Mouse (Mus musculus) MEL (cell line): Measurements from ENCODE around the gene Kcnd3.

ENCODE experiments used
- CTCF ChIP-seq, 3 experiments: IDR thresholded peaks in 2 of 3; conservative IDR thresholded peaks in 1 of 3; 2 replicates each; pipeline ENCODE4 v1.5.1; 2011 to 2012; ENCODE audit warnings: low read length in 3 of 3, low read depth in 2 of 3, mild to moderate bottlenecking in 2 of 3, improper control_type of control experiment in 1 of 3, inconsistent platforms in 1 of 3, mixed read lengths in 1 of 3, moderate library complexity in 1 of 3; ENCODE audit not compliant: control insufficient read depth in 1 of 3, insufficient read depth in 1 of 3, poor library complexity in 1 of 3, severe bottlenecking in 1 of 3
- GABPA ChIP-seq: IDR thresholded peaks from 2 replicates; pipeline ENCODE4 v1.6.1; 2012; ENCODE audit warnings: low read depth, mild to moderate bottlenecking, inconsistent platforms, low read length, improper control_type of control experiment, moderate library complexity
- MAX ChIP-seq: IDR thresholded peaks from 2 replicates; pipeline ENCODE4 v1.6.1; 2011; ENCODE audit warnings: low read length, improper control_type of control experiment
- POLR2A ChIP-seq, 2 experiments: IDR thresholded peaks; 2 replicates each; pipeline ENCODE4 v1.6.1; 2011 to 2012; ENCODE audit warnings: low read length in 2 of 2, mild to moderate bottlenecking in 2 of 2, control low read depth in 1 of 2, improper control_type of control experiment in 1 of 2, low read depth in 1 of 2, moderate library complexity in 1 of 2; ENCODE audit not compliant: control insufficient read depth in 1 of 2, insufficient read depth in 1 of 2, poor library complexity in 1 of 2
- TBP ChIP-seq: IDR thresholded peaks from 2 replicates; pipeline ENCODE4 v1.8.0; 2011; ENCODE audit warnings: low read depth, low read length, improper control_type of control experiment
- UBTF ChIP-seq: IDR thresholded peaks from 2 replicates; pipeline ENCODE4 v1.6.1; 2012; ENCODE audit warnings: low read depth, mild to moderate bottlenecking, inconsistent platforms, low read length, improper control_type of control experiment, moderate library complexity, borderline replicate concordance; ENCODE audit not compliant: insufficient read depth

GRCm38 (mm10) chr3:105410810-105411209 lies 41.3 kb upstream of the Kcnd3 start:
- TF ChIP-seq CTCF (IDR thresholded peaks at IDR 0.05 in 2 of 3, conservative IDR thresholded peaks at IDR 0.05 in 1 of 3; ENCODE audit: control insufficient read depth in 1 of 3, insufficient read depth in 1 of 3, low read depth in 2 of 3, low read length in 3 of 3, poor library complexity in 1 of 3, severe bottlenecking in 1 of 3): no peak
- no peak for TF ChIP-seq TBP
- TF ChIP-seq GABPA: no peak
- TF ChIP-seq UBTF: no peak
- no peak for TF ChIP-seq MAX
- TF ChIP-seq POLR2A (IDR thresholded peaks at IDR 0.05; ENCODE audit: control insufficient read depth in 1 of 2, insufficient read depth in 1 of 2, low read depth in 1 of 2, low read length in 2 of 2, poor library complexity in 1 of 2): no peak
